Mouse (Mus musculus): ENCODE measurements around the gene Mpz. TPM values are rescaled to one million over a fixed set of nuclear protein-coding genes. Genes with fewer than 3 reads are reported as not detected.

Gene Mpz
- polyA plus RNA-seq (2012; rRNA removed), result 0.12 and 0.14 TPM in 2 replicates

GRCm38 (mm10) chr1:171149974-171150760 is at the start of gene Mpz, which contains the start of gene Sdhc:
TSS of gene Mpz (plus strand) at chr1:171150711.
TSS of gene Sdhc (minus strand) at chr1:171150603.

GRCm38 (mm10) chr1:171113873-171114299 is 36.6 kb upstream of the Mpz start, which contains the start of gene Cfap126:
TSS of gene Cfap126 (plus strand) at chr1:171113918.

GRCm38 (mm10) chr1:171195887-171196397 is 45.4 kb downstream of the Mpz start, which contains the start of gene Pcp4l1:
TSS of gene Pcp4l1 (minus strand) at chr1:171196268.

Other genes starting within 250 kb of the Mpz start
- 0.16 and 0.21 TPM in 2 replicates for gene Fcrlb, start 237.8 kb upstream of the Mpz start, polyA plus RNA-seq (2012; rRNA removed)
- 5.1 and 8.6 TPM in 2 replicates for gene Fcrla, start 223.1 kb upstream of the Mpz start, polyA plus RNA-seq (2012; rRNA removed)
- gene Fcgr2b, start 174.2 kb upstream of the Mpz start, polyA plus RNA-seq (2012; rRNA removed), result 15.1 and 16.6 TPM in 2 replicates
- 14.2 and 16.1 TPM in 2 replicates for gene Fcgr4, start 131.8 kb upstream of the Mpz start, polyA plus RNA-seq (2012; rRNA removed)
- 39.4 and 40.8 TPM in 2 replicates for gene Fcgr3, start 85.8 kb upstream of the Mpz start, polyA plus RNA-seq (2012; rRNA removed)
- gene Cfap126, start 36.8 kb upstream of the Mpz start, polyA plus RNA-seq (2012; rRNA removed), result 2.9 and 3.3 TPM in 2 replicates
- gene Sdhc, start 108 bp upstream of the Mpz start, polyA plus RNA-seq (2012; rRNA removed), result 184 and 192 TPM in 2 replicates
- gene Pcp4l1, start 45.6 kb downstream of the Mpz start, polyA plus RNA-seq (2012; rRNA removed), result 6.4 and 7.7 TPM in 2 replicates
- 22.1 and 22.4 TPM in 2 replicates for gene Nr1i3, start 63.3 kb downstream of the Mpz start, polyA plus RNA-seq (2012; rRNA removed)
- 8.5 and 9.6 TPM in 2 replicates for gene Tomm40l, start 71.8 kb downstream of the Mpz start, polyA plus RNA-seq (2012; rRNA removed)
- 8,837 and 9,746 TPM in 2 replicates for gene Apoa2, start 74.3 kb downstream of the Mpz start, polyA plus RNA-seq (2012; rRNA removed)
- gene Fcer1g, start 83.7 kb downstream of the Mpz start, polyA plus RNA-seq (2012; rRNA removed), result 137 and 142 TPM in 2 replicates
- 0.38 and 0.57 TPM in 2 replicates for gene Adamts4, start 99.7 kb downstream of the Mpz start, polyA plus RNA-seq (2012; rRNA removed)
- 88.9 and 92.7 TPM in 2 replicates for gene Ndufs2, start 100.7 kb downstream of the Mpz start, polyA plus RNA-seq (2012; rRNA removed)
- 16.3 and 19.1 TPM in 2 replicates for gene B4galt3, start 119.6 kb downstream of the Mpz start, polyA plus RNA-seq (2012; rRNA removed)
- gene Ppox, start 130.5 kb downstream of the Mpz start, polyA plus RNA-seq (2012; rRNA removed), result 93.0 and 104 TPM in 2 replicates
- 16.0 and 16.9 TPM in 2 replicates for gene Usp21, start 137.3 kb downstream of the Mpz start, polyA plus RNA-seq (2012; rRNA removed)
- gene Ufc1, start 144.3 kb downstream of the Mpz start, polyA plus RNA-seq (2012; rRNA removed), result 23.6 and 24.6 TPM in 2 replicates
- 20.5 and 20.8 TPM in 2 replicates for gene Dedd, start 178.4 kb downstream of the Mpz start, polyA plus RNA-seq (2012; rRNA removed)
- 59.7 and 61.3 TPM in 2 replicates for gene Nit1, start 194.9 kb downstream of the Mpz start, polyA plus RNA-seq (2012; rRNA removed)
- gene Pfdn2, start 195.0 kb downstream of the Mpz start, polyA plus RNA-seq (2012; rRNA removed), result 28.2 and 36.2 TPM in 2 replicates
- gene Klhdc9, start 210.1 kb downstream of the Mpz start, polyA plus RNA-seq (2012; rRNA removed), result 0.13 and 0.22 TPM in 2 replicates
- gene Nectin4, start 219.4 kb downstream of the Mpz start, polyA plus RNA-seq (2012; rRNA removed), result 0.38 and 0.41 TPM in 2 replicates
- 6.1 and 6.7 TPM in 2 replicates for gene Arhgap30, start 238.2 kb downstream of the Mpz start, polyA plus RNA-seq (2012; rRNA removed)

Measured in liver, embryonic 18 days (tissue).